8 mouse cellular contexts compared by ENCODE assay signal in the genomic region with DNA sequence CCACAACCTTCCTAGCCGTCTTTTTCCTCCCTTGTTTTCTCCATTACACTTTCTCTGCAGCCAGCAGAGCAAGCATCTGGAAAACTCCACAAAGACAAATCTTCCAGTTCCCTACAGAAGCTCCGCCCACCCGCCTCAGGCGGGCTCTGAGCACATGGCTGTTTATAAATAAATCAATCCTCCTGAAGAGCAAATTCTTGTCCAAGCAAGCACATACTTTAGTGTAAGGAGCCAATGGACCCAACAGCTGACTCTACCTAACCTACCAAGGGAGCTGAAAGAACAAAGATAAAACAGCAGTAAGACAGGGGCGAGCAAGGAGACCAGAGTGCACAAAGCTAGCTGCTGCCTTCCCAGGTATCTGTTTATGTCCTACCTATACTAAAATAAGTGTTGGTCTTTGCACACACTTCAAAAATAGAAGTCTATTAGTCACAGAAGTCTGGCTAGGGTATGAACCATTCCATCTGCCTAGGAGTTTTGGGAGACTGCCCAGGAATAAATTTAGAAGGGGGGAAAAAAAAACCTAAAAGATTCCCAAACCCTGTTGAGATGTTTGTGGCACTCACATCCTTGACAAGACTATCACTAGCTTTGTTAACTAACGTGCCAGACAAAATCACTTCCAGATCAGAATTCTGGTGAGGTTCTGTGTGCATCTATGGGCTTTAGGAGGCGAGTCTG. TPM values are rescaled to one million over a fixed set of nuclear protein-coding genes. Genes with fewer than 3 reads are reported as not detected.
A peak's percentile ranks its signal among the peaks of the same experiment; 100 is the strongest.
DNase-seq lines count a peak whose midpoint lies in the region; ATAC-seq lines count a peak whose summit lies in the region.

No protein-coding gene starts in this region.

- H3K36me3 ChIP-seq in heart, embryonic 13.5 days, result peaks cover 40% of the 10 kb centered on the region
- peaks cover 82% of the 10 kb centered on the region for H3K36me3 ChIP-seq in liver, embryonic 12.5 days
- H3K36me3 ChIP-seq in hindbrain, embryonic 11.5 days (ENCODE audit: control insufficient read depth, insufficient read depth, low read length), result 0 out of 2 replicates have a peak, but pooled peaks cover 2% of the 10 kb centered on the region

- no peak for ATAC-seq in heart, embryonic 13.5 days (ENCODE audit: extremely low read depth, insufficient number of reproducible peaks, low FRiP score, low TSS enrichment)
- no peak for ATAC-seq in liver, embryonic 12.5 days
- no peak for ATAC-seq in granulocyte monocyte progenitor cell, adult 5-6 weeks (replicated peaks; ENCODE audit: poor library complexity, severe bottlenecking)
- ATAC-seq in hindbrain, embryonic 11.5 days (ENCODE audit: low FRiP score), result no peak

- peak; percentile 10 for DNase-seq in retina, postnatal 1 day
- DNase-seq in retina, embryonic 14.5 days (ENCODE audit: low spot score), result no peak
- peak; percentile 48 to 65 for DNase-seq in left cerebral cortex, adult 18-20 months (ENCODE audit: low spot score in 2 of 2)
- peak; percentile 54 to 75 for DNase-seq in right cerebral cortex, postnatal 36 days (ENCODE audit: low spot score in 2 of 2)
- DNase-seq in hindbrain, embryonic 11.5 days (ENCODE audit: low spot score), result no peak

- no peaks in the 10 kb centered on the region for H3K9me3 ChIP-seq in heart, embryonic 13.5 days
- H3K9me3 ChIP-seq in liver, embryonic 12.5 days (replicated peaks), result no peaks in the 10 kb centered on the region
- no peaks in the 10 kb centered on the region for H3K9me3 ChIP-seq in hindbrain, embryonic 11.5 days (ENCODE audit: control insufficient read depth, low read length)

- no peak overlapping the region for H3K4me3 ChIP-seq in heart, embryonic 13.5 days
- no peak overlapping the region for H3K4me3 ChIP-seq in liver, embryonic 12.5 days
- no peak overlapping the region for H3K4me3 ChIP-seq in hindbrain, embryonic 11.5 days (ENCODE audit: low read depth, low read length)

- H3K27ac ChIP-seq in heart, embryonic 13.5 days (replicated peaks), result peak overlapping the region; percentile 71
- no peak overlapping the region for H3K27ac ChIP-seq in liver, embryonic 12.5 days
- no peak overlapping the region for H3K27ac ChIP-seq in hindbrain, embryonic 11.5 days (ENCODE audit: low read depth, low read length)

- peaks cover 35% of the 10 kb centered on the region for H3K4me1 ChIP-seq in heart, embryonic 13.5 days
- peaks cover 10% of the 10 kb centered on the region; the same call in 1 of the 2 replicates for H3K4me1 ChIP-seq in liver, embryonic 12.5 days
- H3K4me1 ChIP-seq in hindbrain, embryonic 11.5 days (replicated peaks; ENCODE audit: control insufficient read depth, insufficient read depth, low read length), result no peaks in the 10 kb centered on the region

- no peak overlapping the region for H3K9ac ChIP-seq in heart, embryonic 13.5 days
- H3K9ac ChIP-seq in liver, embryonic 12.5 days, result no peak overlapping the region
- no peak overlapping the region for H3K9ac ChIP-seq in hindbrain, embryonic 11.5 days (ENCODE audit: low read depth, low read length)

- H3K27me3 ChIP-seq in heart, embryonic 13.5 days (replicated peaks), result no peaks in the 10 kb centered on the region
- H3K27me3 ChIP-seq in liver, embryonic 12.5 days (replicated peaks), result no peaks in the 10 kb centered on the region
- no peaks in the 10 kb centered on the region for H3K27me3 ChIP-seq in hindbrain, embryonic 11.5 days (ENCODE audit: control insufficient read depth, insufficient read depth, low read length)

- 0 out of 2 replicates have a peak overlapping the region, but pooled peaks have one; percentile 7 for H3K4me2 ChIP-seq in heart, embryonic 13.5 days
- no peak overlapping the region for H3K4me2 ChIP-seq in liver, embryonic 12.5 days
- H3K4me2 ChIP-seq in hindbrain, embryonic 11.5 days (replicated peaks; ENCODE audit: low read depth, low read length), result no peak overlapping the region

- WGBS in heart, embryonic 13.5 days, result 60% methylated on average over 7 of the region's 7 CpGs
- WGBS in liver, embryonic 12.5 days (ENCODE audit: insufficient replicate concordance), result 71% methylated on average over 7 of the region's 7 CpGs
- 88% methylated on average over 7 of the region's 7 CpGs for WGBS in hindbrain, embryonic 11.5 days

RNA-seq across cellular contexts. Expression of a gene that starts 36.2 kb away (rescaled TPM):
- 5.3 and 5.9 TPM in 2 replicates for polyA plus RNA-seq in heart, embryonic 13.5 days (2015; fragmentation: Nextera tagmentation; extraction: Ambion mirVana)
- total RNA-seq in left cerebral cortex, adult 18-20 months (2021), result 10 to 100 TPM in 1 of 2 experiments, 1 to 10 TPM in 1; 8.9 to 13.6 TPM
- polyA plus RNA-seq in liver, embryonic 12.5 days (2016; fragmentation: Nextera tagmentation; extraction: Ambion mirVana), result 11.1 and 12.7 TPM in 2 replicates
- 14.2 and 20.6 TPM in 2 replicates for total RNA-seq in granulocyte monocyte progenitor cell, adult 5-6 weeks (2014; fragmentation: Nextera tagmentation)
- 5.0 and 5.6 TPM in 2 replicates for total RNA-seq in granulocyte monocyte progenitor cell, adult 5-6 weeks (2017)
- polyA plus RNA-seq in hindbrain, embryonic 11.5 days (2014; fragmentation: Nextera tagmentation; extraction: Ambion mirVana), result 10.9 and 11.5 TPM in 2 replicates

Comparison
In these comparisons a context has a peak if more than half of its experiments do, and no peak if none do; other contexts are left out.
1. DNase-seq: peak in retina, postnatal 1 day (single experiment), left cerebral cortex, adult 18-20 months (2 of 2) and right cerebral cortex, postnatal 36 days (2 of 2); none in retina, embryonic 14.5 days (single experiment) and hindbrain, embryonic 11.5 days (single experiment).